ENCODE assay signal across 16 mouse cellular contexts in genomic region chr9:108754423-108754822, GRCm38 (mm10). TPM values are rescaled to one million over a fixed set of nuclear protein-coding genes. Genes with fewer than 3 reads are reported as not detected.
DNase-seq lines count a peak whose midpoint lies in the region; ATAC-seq lines count a peak whose summit lies in the region.
"Had no signal": no experiment of that assay in that cellular context is flagged by ENCODE, and none has a peak within 500 bp of the region (broad histone marks: within the 10 kb centered on the region; RNA-seq: fewer than 3 reads in every experiment).

No protein-coding gene starts in this region.

- no peaks in the 10 kb centered on the region for H3K36me3 ChIP-seq in kidney, embryonic 15.5 days

- WGBS in kidney, embryonic 15.5 days: 75% methylated on average over 5 of the region's 5 CpGs

- no peak overlapping the region for H3K4me3 ChIP-seq in kidney, embryonic 15.5 days (replicated peaks)
- H3K4me3 ChIP-seq: embryonic facial prominence, embryonic 15.5 days; forebrain, embryonic 13.5 days; left cerebral cortex, adult 2 months had no signal

- H3K27ac ChIP-seq in kidney, embryonic 15.5 days: no peak overlapping the region
- H3K27ac ChIP-seq: embryonic facial prominence, embryonic 15.5 days; forebrain, embryonic 13.5 days; hindbrain, embryonic 14.5 days; left cerebral cortex, adult 2 months had no signal

- H3K4me2 ChIP-seq in kidney, embryonic 15.5 days: no peak overlapping the region
- H3K4me2 ChIP-seq: embryonic facial prominence, embryonic 15.5 days; forebrain, embryonic 13.5 days; hindbrain, embryonic 14.5 days; liver, embryonic 11.5 days had no signal

- intact Hi-C loops in left cerebral cortex, postnatal 36 days (cut with DNase I): loop anchor here (5.0 kb wide), 1 partner anchor 63 kb away; no protein-coding TSS in a partner anchor

- ATAC-seq in kidney, embryonic 15.5 days (replicated peaks; ENCODE audit: low FRiP score): no peak
- ATAC-seq in megakaryocyte progenitor cell, adult 5-6 weeks (replicated peaks; ENCODE audit: poor library complexity): no peak
- ATAC-seq: forebrain, embryonic 13.5 days had no signal

- H3K9me3 ChIP-seq in kidney, embryonic 15.5 days (replicated peaks): no peaks in the 10 kb centered on the region
- H3K9me3 ChIP-seq: embryonic facial prominence, embryonic 15.5 days; forebrain, embryonic 13.5 days had no signal

- H3K27me3 ChIP-seq in kidney, embryonic 15.5 days: no peaks in the 10 kb centered on the region
- H3K27me3 ChIP-seq: embryonic facial prominence, embryonic 15.5 days; forebrain, embryonic 13.5 days had no signal

- no peaks in the 10 kb centered on the region for H3K4me1 ChIP-seq in kidney, embryonic 15.5 days
- H3K4me1 ChIP-seq: forebrain, embryonic 13.5 days had no signal

- H3K9ac ChIP-seq in kidney, embryonic 15.5 days: no peak overlapping the region
- H3K9ac ChIP-seq: embryonic facial prominence, embryonic 15.5 days; forebrain, embryonic 13.5 days; hindbrain, embryonic 14.5 days had no signal

- DNase-seq in kidney, adult 11 months: peak; percentile 47
- peak; percentile 68 for DNase-seq in kidney, adult 9 months
- peak; percentile 67 to 88 for DNase-seq in layer of hippocampus, adult 18-20 months (ENCODE audit: low spot score in 2 of 2)
- peak; percentile 12 to 51 for DNase-seq in left cerebral cortex, postnatal 36 days (ENCODE audit: low spot score in 2 of 2)
- DNase-seq in embryo, embryonic 10.5 days (ENCODE audit: low spot score): no peak
- no peak for DNase-seq in ovary, adult 18-20 months (ENCODE audit: low spot score)
- DNase-seq: adrenal gland, adult 2 months; gastrocnemius, postnatal 25 days; lung, postnatal 4 days had no signal

RNA-seq across cellular contexts. Expression of gene Ip6k2, which starts 29.2 kb away (rescaled TPM):
- polyA plus RNA-seq in kidney, embryonic 15.5 days (2015; fragmentation: Nextera tagmentation; extraction: Ambion mirVana): 96.4 and 106 TPM in 2 replicates
- total RNA-seq in layer of hippocampus, adult 18-20 months (2021): 100 to 1,000 TPM; 240 to 270 TPM
- 100 to 1,000 TPM; 155 to 158 TPM for total RNA-seq in left cerebral cortex, postnatal 36 days (2021)
- 12.9 and 21.1 TPM in 2 replicates for total RNA-seq in megakaryocyte progenitor cell, adult 5-6 weeks (2015)
- total RNA-seq in megakaryocyte progenitor cell, adult 5-6 weeks (2017): 40.9 and 50.6 TPM in 2 replicates

RNA-seq across cellular contexts. Expression of gene Nckipsd, which starts 53.7 kb away (rescaled TPM):
- 12.0 and 16.3 TPM in 2 replicates for polyA plus RNA-seq in kidney, embryonic 15.5 days (2015; fragmentation: Nextera tagmentation; extraction: Ambion mirVana)
- total RNA-seq in layer of hippocampus, adult 18-20 months (2021): 10 to 100 TPM; 75.6 to 78.8 TPM
- 10 to 100 TPM; 56.0 to 60.6 TPM for total RNA-seq in left cerebral cortex, postnatal 36 days (2021)
- 8.4 and 8.7 TPM in 2 replicates for total RNA-seq in megakaryocyte progenitor cell, adult 5-6 weeks (2015)
- total RNA-seq in megakaryocyte progenitor cell, adult 5-6 weeks (2017): 5.0 and 5.5 TPM in 2 replicates

Comparison
In these comparisons a context has a peak if more than half of its experiments do, and no peak if none do; other contexts are left out.
1. DNase-seq: peak in kidney, adult 11 months (single experiment), kidney, adult 9 months (single experiment), layer of hippocampus, adult 18-20 months (2 of 2) and left cerebral cortex, postnatal 36 days (2 of 2); none in embryo, embryonic 10.5 days (single experiment) and ovary, adult 18-20 months (single experiment).
2. RNA of gene Nckipsd, which starts 53.7 kb away (total RNA-seq): 75.6 to 78.8 TPM in layer of hippocampus, adult 18-20 months and 56.0 to 60.6 TPM in left cerebral cortex, postnatal 36 days; 5.0 to 8.7 TPM in megakaryocyte progenitor cell, adult 5-6 weeks; every median in the first group is over 4 times any median in the second.